Mouse (Mus musculus): ENCODE data around the gene Htr2a.

DNA sequence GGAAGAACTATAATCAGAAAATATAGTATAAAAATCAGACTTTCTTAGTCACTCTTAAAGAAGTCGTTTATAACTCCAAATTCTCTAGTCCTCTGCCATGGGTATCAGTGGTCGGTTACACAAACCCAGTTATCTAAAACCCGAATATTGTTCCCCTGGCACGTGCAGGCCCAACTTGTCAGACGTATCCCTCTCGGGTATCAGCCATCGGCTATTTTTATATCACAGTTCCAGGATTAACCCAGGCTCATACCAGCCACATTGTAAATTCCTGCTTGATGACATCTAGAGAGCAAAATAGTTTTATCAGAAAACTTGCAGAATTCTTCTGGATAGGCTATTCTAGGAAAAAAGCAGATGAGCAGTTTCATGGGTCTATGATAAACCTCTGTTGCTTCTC lies 16.6 kb downstream of the Htr2a start:
- TF ChIP-seq CTCF (IDR thresholded peaks at IDR 0.05; ENCODE audit: control insufficient read depth, insufficient read depth, low read length) (no peak), POLR2A (IDR thresholded peaks at IDR 0.05; ENCODE audit: borderline replicate concordance, control insufficient read depth, low read depth, low read length) (no peak)
